Mouse (Mus musculus): ENCODE measurements around the gene Smtn. TPM values are rescaled to one million over a fixed set of nuclear protein-coding genes. Genes with fewer than 3 reads are reported as not detected.

Smtn gene
- total RNA-seq (2021): 10 to 100 TPM; 10.8 to 13.1 TPM
- long read RNA-seq, experiment 1, partial matches to known transcripts: 4 of 9 reads
- long read RNA-seq, experiment 1, other reads (novel, unspliced or antisense): 5 of 9 reads
- long read RNA-seq, experiment 2, partial matches to known transcripts: 5 of 11 reads
- long read RNA-seq, experiment 2, other reads (novel, unspliced or antisense): 2 of 11 reads

- DNase-seq (ENCODE audit: low spot score in 2 of 2): no peak
- intact Hi-C loops (cut with DNase I): no loop called here
These were observed at the start of gene Smtn for GRCm38 (mm10) chr11:3540451-3541085. Gene Smtn (minus strand): TSS chr11:3540612.

DNA sequence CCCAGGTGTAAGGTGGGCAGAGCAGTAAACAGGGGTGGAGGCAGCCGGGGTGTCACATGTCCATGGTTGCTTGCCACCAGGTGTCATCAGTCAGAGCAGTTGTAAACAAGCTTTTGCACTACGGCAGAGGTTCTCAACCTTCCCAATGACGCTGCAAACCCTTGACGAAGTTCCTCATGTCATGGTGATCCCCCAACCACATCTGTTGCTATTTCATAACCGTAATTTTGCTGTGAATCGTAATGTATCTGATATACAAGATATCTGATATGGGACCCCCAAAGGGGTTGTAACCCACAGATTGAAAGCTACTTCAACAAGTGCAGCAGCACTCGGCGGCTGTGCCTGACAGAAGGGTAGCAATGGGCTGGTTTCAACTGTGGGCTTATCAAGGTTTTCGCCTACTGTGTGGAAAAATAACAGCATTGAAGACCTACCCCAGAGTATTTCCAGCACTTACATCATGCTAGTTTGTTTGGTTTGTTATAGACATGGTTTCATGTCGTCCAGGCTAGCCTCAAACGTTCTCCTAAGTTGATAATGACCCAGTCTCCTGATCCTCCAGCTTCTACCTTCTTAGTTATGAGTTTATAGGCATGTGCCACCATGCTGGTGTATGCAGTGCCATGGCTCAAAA, 47.7 kb upstream of the Smtn start:
- no peak for DNase-seq (ENCODE audit: low spot score in 2 of 2)
- intact Hi-C loops (cut with DNase I): no loop called here

DNA sequence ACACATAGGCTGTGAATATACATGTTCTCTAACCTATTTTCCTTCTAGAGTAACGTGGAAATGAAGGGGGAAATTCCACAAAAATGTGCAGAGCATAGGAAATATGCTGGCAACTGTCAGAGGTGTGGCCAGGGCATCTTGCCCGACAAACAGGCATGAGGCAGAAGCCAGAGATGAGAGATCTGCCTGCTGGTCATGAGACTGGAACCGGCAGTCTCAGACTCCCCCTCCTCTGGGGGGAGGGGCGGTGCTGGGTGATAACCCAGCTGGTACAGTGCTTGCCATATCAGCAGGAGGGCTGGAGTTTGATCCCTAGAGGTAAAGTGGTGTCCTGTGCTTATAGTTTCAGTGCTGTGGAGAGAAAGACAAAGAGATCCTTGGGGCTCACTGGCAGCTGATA, 46.9 kb upstream of the Smtn start:
- no peak for DNase-seq (ENCODE audit: low spot score in 2 of 2)
- intact Hi-C loops (cut with DNase I): no loop called here

GRCm38 (mm10) chr11:3585983-3586618, 45.7 kb upstream of the Smtn start:
- no peak for DNase-seq (ENCODE audit: low spot score in 2 of 2)
- intact Hi-C loops (cut with DNase I): no loop called here

DNA sequence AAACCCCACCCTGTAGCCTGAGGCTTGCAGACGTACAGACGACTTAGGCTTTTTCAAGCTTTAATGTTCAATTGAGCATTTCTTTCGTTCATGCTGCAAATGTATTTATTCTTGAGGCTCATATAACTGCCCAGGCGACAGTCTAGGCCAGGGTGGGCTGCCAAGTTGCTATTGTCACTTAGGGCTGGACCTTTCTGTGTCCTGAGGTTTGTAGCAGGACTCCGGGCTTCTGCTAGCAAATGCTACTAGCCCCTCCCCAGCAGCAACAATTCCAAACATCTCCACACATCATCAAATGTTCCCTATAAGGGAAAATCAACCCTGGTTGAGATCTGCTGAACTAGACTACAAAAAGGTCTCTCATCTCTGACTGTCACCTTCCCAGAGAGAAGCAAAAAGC, 42.7 kb upstream of the Smtn start:
- intact Hi-C loops (cut with DNase I): no loop called here
- DNase-seq (ENCODE audit: low spot score in 2 of 2): no peak

DNA sequence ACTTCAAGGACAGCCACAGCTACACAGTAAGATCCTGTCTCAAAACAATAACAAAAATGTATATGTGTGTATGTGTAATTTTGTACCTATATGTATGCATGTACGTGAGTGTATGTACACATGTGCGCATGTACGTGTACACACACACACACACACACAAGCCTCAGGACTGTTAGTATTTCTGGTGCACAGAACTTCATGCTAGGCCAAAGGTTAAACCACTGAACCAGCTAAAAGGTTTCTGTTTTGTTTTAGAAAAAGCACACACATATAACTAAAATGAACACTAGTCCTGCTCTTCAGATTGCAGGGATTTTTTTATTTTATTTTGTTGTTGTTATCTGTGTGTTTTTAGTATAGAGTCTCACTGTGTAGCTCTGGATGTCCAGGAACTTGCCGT, 41.5 kb upstream of the Smtn start:
- DNase-seq (ENCODE audit: low spot score in 2 of 2): no peak
- intact Hi-C loops (cut with DNase I): no loop called here

DNA sequence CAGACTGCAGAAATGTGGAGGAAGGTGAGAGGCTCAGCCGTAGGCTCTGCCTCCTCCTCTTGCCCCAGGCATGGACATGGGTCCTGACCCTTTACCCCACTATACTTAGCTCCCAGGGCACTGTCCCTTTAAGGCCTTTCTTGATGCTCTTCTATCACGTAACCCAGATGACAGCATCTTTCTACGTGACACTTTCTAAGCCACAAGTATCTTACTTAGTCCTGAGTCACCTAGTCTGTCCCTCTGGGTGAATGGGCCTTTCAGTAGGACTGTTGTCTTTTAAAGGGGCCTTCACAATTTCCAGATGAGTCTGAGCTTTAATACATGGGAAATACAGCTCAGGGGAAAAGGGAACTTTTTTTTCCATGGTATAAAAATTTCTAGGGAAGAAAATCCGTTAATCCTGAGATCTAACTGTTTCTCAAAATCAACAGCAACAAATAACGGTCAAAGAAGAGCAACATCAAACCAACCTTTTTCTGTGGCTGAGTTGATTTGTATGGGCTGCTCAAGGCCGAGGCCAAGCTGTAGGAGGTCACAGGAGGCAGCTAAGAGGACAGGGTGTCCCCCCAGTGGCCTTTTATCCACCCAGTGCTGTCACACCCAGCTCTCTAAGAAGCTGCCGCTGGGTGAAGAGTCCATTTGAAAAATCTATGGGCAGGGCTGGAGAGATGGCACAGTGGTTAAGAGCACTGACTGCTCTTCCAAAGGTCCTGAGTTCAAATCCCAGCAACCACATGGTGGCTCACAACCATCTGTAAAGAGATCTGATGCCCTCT, 40.1 kb upstream of the Smtn start:
- intact Hi-C loops (cut with DNase I): no loop called here
- DNase-seq (ENCODE audit: low spot score in 2 of 2): no peak

GRCm38 (mm10) chr11:3578050-3578725, 37.8 kb upstream of the Smtn start:
- DNase-seq (ENCODE audit: low spot score in 2 of 2): no peak
- intact Hi-C loops (cut with DNase I): no loop called here

GRCm38 (mm10) chr11:3575238-3575637, 34.8 kb upstream of the Smtn start:
- DNase-seq (ENCODE audit: low spot score in 2 of 2): no peak
- intact Hi-C loops (cut with DNase I): no loop called here

GRCm38 (mm10) chr11:3573092-3573491, 32.7 kb upstream of the Smtn start:
- DNase-seq (ENCODE audit: low spot score in 2 of 2): no peak
- intact Hi-C loops (cut with DNase I): no loop called here

- intact Hi-C loops (cut with DNase I): no loop called here
- no peak for DNase-seq (ENCODE audit: low spot score in 2 of 2)
These were observed 31.8 kb upstream of the Smtn start for GRCm38 (mm10) chr11:3572181-3572580.

DNA sequence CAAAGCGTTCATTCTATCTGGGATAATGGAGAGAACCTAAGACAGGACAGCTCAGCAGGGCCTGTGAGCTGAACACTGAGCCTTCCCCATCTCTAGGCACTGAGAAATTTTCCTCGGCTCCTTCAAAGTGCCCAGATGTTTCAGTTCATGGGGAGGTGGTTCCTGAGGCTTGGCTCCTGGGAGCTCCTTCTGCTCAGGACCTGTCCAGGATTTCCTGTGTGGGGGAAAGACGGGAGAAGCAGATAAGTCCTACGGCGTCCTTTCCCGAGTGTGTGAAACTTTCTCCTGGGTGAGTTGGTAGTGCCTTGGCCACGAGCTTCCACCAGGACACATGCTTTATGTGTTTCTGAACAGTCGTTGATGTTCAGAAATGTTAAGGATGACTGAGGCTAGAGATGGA, 29.9 kb upstream of the Smtn start:
- intact Hi-C loops (cut with DNase I): no loop called here
- no peak for DNase-seq (ENCODE audit: low spot score in 2 of 2)

GRCm38 (mm10) chr11:3567896-3568295, 27.5 kb upstream of the Smtn start:
- no peak for DNase-seq (ENCODE audit: low spot score in 2 of 2)
- intact Hi-C loops (cut with DNase I): no loop called here

GRCm38 (mm10) chr11:3566018-3566417, 25.6 kb upstream of the Smtn start:
- intact Hi-C loops (cut with DNase I): no loop called here
- no peak for DNase-seq (ENCODE audit: low spot score in 2 of 2)

GRCm38 (mm10) chr11:3564451-3564850, 24.0 kb upstream of the Smtn start:
- intact Hi-C loops (cut with DNase I): no loop called here
- no peak for DNase-seq (ENCODE audit: low spot score in 2 of 2)

DNA sequence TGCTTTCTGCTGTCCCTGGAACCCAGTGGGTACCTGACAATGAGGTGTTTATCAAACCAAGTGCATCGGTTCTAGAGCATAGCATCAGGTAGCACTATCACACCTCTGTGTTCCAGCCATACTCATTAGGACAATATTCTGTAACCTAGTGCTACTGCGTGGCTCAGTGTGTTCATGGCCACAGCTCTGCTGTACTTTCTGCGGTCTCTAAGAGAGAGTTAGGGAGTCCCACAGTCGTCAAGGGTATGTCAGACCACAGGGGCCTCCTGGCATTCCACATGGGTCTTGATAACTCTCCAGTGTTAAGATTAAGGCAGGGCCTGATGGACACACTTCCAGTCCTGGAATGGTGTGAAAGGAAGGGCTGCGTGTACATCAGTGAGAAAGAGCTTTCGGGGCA, 23.4 kb upstream of the Smtn start:
- DNase-seq (ENCODE audit: low spot score in 2 of 2): no peak
- intact Hi-C loops (cut with DNase I): no loop called here

DNA sequence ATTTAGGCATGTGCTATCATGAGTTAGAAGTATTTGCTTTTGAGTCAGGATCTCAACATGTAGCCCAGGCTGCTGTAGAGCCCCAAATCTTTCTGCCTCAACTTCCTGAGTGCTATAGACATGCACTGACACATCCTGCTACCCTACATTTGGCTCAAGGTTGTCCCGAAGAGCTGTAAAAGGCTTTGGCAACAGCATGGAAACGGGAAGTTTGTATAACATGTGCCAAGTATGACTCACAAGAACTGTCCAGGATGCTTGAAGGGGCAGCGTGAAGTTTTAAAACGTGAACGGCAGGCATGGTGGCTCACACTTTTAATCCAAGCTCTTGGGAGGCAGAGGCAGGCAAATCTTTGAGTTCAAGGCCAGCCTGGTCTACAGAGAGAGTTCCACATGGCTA, 19.8 kb upstream of the Smtn start:
- intact Hi-C loops (cut with DNase I): no loop called here
- DNase-seq (ENCODE audit: low spot score in 2 of 2): no peak

- intact Hi-C loops (cut with DNase I): no loop called here
- no peak for DNase-seq (ENCODE audit: low spot score in 2 of 2)
These were observed 17.4 kb upstream of the Smtn start for GRCm38 (mm10) chr11:3557852-3558251.

DNA sequence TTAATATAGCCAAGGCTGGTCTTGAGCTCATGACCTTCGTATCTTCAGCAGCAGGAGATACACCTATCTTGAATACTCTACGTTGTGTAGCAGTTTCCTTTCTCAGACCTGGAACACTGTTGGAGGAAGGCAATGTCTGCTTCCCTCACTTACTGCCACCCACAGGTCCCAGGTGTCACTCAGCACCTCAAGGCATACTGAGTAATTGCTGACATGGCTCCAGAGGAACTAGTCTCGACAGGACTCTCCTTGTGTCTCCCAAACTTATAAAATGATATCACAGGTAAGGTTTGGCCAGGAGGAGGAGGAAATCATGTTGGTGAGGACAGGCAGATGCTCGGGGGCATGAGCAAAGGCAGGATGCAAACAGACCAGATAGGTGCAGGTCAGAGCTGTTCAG, 14.6 kb upstream of the Smtn start:
- DNase-seq (ENCODE audit: low spot score in 2 of 2): no peak
- intact Hi-C loops (cut with DNase I): no loop called here

DNA sequence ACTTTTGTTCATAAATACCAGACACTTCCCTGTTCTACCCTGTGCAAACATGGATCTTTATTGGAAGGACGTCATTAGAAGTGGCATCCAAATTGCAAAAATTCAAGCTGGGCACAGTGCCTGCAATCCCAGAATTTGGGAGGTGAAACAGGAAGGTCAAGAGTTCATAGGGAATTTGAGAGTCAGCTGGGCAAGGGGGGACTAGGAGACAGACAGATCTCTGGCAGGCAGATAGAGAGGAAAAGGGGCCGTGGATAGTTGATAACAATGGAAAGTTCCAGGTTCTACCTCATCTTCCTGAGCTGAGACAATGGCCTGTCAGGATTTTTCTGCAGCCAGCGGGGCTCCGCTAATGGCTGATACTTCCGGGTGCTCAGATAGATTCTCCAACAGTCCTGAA, 9.4 kb upstream of the Smtn start:
- intact Hi-C loops (cut with DNase I): no loop called here
- no peak for DNase-seq (ENCODE audit: low spot score in 2 of 2)
